Mouse (Mus musculus) thymus, adult 2 months (tissue): ENCODE measurements around the gene Gm20388.

Source experiments
- CTCF ChIP-seq: fragments of 200-500 bp; IDR thresholded peaks from 2 replicates; pipeline ENCODE4 v1.5.1; 2012; ENCODE audit warnings: mild to moderate bottlenecking, control low read depth, low read length, moderate library complexity, borderline replicate concordance; ENCODE audit not compliant: control insufficient read depth, poor library complexity, insufficient read depth; ENCODE audit errors: extremely low read depth
- POLR2A ChIP-seq: fragments of 200-500 bp; IDR thresholded peaks from 2 replicates; pipeline ENCODE4 v1.6.1; 2012; ENCODE audit warnings: mild to moderate bottlenecking, low read length, control low read depth, moderate library complexity; ENCODE audit not compliant: control insufficient read depth, poor library complexity, insufficient read depth; ENCODE audit errors: extremely low read depth

DNA sequence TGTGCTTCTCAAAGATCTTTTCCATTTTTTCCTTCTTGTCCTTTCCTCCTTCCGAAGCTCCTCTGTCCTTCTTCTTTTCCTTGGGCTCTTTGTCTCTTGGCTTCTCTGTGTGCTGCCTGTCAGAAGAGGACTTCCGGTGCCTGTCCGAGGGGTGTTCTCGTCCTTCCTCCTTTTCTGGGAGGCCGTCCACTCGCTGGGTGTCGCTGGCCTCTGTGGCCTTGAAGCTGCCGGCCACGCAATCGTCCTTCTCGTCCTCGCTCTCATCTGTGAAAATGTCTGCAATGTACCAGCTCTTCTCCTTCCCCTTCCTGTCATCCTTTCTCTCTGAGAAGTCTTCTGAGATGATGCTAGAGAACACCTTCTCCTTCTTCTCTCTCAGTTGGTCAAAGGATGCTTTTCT, 2982.8 kb downstream of the Gm20388 start:
- no peak for TF ChIP-seq CTCF
- TF ChIP-seq POLR2A, result no peak
